Comparison of ENCODE assay signal across 8 mouse cellular contexts in the genomic region with DNA sequence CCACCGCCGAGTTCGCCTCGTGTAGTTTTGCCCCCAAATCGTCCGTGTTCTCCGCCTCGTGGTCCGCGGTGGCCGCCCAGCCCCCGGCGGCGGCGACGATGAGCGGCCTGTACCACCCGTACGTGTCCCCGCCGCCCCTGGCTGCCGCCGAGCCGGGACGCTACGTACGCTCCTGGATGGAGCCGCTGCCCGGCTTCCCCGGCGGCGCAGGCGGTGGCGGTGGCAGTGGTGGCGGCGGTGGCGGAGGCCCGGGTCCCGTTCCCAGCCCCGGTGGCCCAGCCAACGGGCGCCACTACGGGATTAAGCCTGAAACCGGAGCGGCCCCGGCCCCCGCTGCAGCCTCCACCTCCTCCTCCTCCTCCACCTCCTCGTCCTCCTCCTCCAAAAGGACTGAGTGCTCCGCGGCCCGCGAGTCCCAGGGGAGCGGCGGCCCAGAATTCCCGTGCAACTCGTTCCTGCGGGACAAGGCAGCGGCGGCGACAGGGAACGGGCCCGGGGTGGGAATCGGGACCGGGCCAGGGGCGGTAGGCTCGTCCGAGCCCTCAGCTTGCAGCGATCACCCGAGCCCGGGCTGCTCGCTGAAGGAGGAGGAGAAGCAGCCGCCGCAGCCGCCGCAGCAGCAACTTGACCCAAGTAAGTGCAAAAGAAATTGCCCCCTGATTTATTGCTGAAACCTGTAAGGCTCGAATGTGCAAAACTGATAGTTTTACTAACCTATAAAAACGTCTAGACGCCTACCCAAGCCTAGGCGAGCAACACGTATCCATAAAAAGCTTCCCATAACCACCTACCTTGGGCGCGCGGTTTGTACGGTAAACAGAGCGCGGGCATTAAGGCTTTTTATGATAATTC. TPM values are rescaled to one million over a fixed set of nuclear protein-coding genes. Genes with fewer than 3 reads are reported as not detected.
A peak's percentile ranks its signal among the peaks of the same experiment; 100 is the strongest.
DNase-seq lines count a peak whose midpoint lies in the region; ATAC-seq and TF ChIP-seq lines count a peak whose summit lies in the region.

No protein-coding gene starts in this region.

- H3K9ac ChIP-seq in embryonic facial prominence, embryonic 11.5 days (replicated peaks; ENCODE audit: low read length) = no peak overlapping the region
- no peak overlapping the region for H3K9ac ChIP-seq in hindbrain, embryonic 14.5 days
- no peak overlapping the region for H3K9ac ChIP-seq in liver, postnatal 0 days (replicated peaks)

- peaks cover 81% of the 10 kb centered on the region for H3K27me3 ChIP-seq in embryonic facial prominence, embryonic 11.5 days (ENCODE audit: control insufficient read depth, insufficient read depth, low read length)
- peaks cover 91% of the 10 kb centered on the region for H3K27me3 ChIP-seq in hindbrain, embryonic 14.5 days (ENCODE audit: control insufficient read depth, insufficient read depth, low read length)
- peaks cover 98% of the 10 kb centered on the region for H3K27me3 ChIP-seq in liver, postnatal 0 days (ENCODE audit: insufficient read depth, low read length)

- no peak for TF ChIP-seq CTCF in layer of hippocampus, adult 2 months (conservative IDR thresholded peaks at IDR 0.05)
- TF ChIP-seq CTCF in liver, postnatal 0 days (IDR thresholded peaks at IDR 0.05; ENCODE audit: low read depth) = no peak

- DNase-seq in layer of hippocampus, adult 2 months (ENCODE audit: low spot score in 2 of 2) = no peak
- no peak for DNase-seq in layer of hippocampus, adult 18-20 months (ENCODE audit: low spot score in 2 of 2)
- DNase-seq in embryonic facial prominence, embryonic 11.5 days (ENCODE audit: low spot score) = no peak
- DNase-seq in hindbrain, embryonic 14.5 days (ENCODE audit: low spot score) = no peak
- no peak for DNase-seq in liver, postnatal 0 days
- no peak for DNase-seq in frontal cortex, adult 2 months (ENCODE audit: extremely low spot score in 1 of 2, low spot score in 1 of 2)
- DNase-seq in layer of hippocampus, postnatal 10 days (ENCODE audit: low spot score in 2 of 2) = no peak
- no peak for DNase-seq in cerebellum, postnatal 25 days

- no peak for TF ChIP-seq EP300 in liver, postnatal 0 days (IDR thresholded peaks at IDR 0.05; ENCODE audit: low read depth)

- H3K4me2 ChIP-seq in embryonic facial prominence, embryonic 11.5 days (ENCODE audit: low read depth, low read length) = peak overlapping the region; percentile 46
- peak overlapping the region; percentile 46 for H3K4me2 ChIP-seq in hindbrain, embryonic 14.5 days (replicated peaks)
- peak overlapping the region; percentile 58 for H3K4me2 ChIP-seq in liver, postnatal 0 days (ENCODE audit: low read depth, low read length)

- no peaks in the 10 kb centered on the region; the same call in 1 of the 2 replicates for H3K4me1 ChIP-seq in embryonic facial prominence, embryonic 11.5 days (ENCODE audit: control insufficient read depth, insufficient read depth, low read length)
- 0 out of 2 replicates have a peak, but pooled peaks cover 5% of the 10 kb centered on the region for H3K4me1 ChIP-seq in hindbrain, embryonic 14.5 days (replicated peaks; ENCODE audit: control insufficient read depth, insufficient read depth, low read length)
- H3K4me1 ChIP-seq in liver, postnatal 0 days (ENCODE audit: insufficient read depth) = peaks cover 11% of the 10 kb centered on the region

- WGBS in embryonic facial prominence, embryonic 11.5 days = under 1% methylated on average over 70 of the region's 86 CpGs
- WGBS in hindbrain, embryonic 14.5 days = under 1% methylated on average over 76 of the region's 86 CpGs
- under 1% methylated on average over 51 of the region's 86 CpGs for WGBS in liver, postnatal 0 days (ENCODE audit: insufficient replicate concordance)

- H3K9me3 ChIP-seq in embryonic facial prominence, embryonic 11.5 days (replicated peaks; ENCODE audit: control insufficient read depth, low read length) = no peaks in the 10 kb centered on the region
- no peaks in the 10 kb centered on the region for H3K9me3 ChIP-seq in hindbrain, embryonic 14.5 days (ENCODE audit: control insufficient read depth, low read length)
- no peaks in the 10 kb centered on the region for H3K9me3 ChIP-seq in liver, postnatal 0 days (ENCODE audit: low read length)

- H3K27ac ChIP-seq in layer of hippocampus, adult 2 months = no peak overlapping the region
- no peak overlapping the region for H3K27ac ChIP-seq in embryonic facial prominence, embryonic 11.5 days (replicated peaks; ENCODE audit: low read depth, low read length)
- H3K27ac ChIP-seq in hindbrain, embryonic 14.5 days = no peak overlapping the region
- H3K27ac ChIP-seq in liver, postnatal 0 days (ENCODE audit: low read depth) = no peak overlapping the region

- no peaks in the 10 kb centered on the region for H3K36me3 ChIP-seq in embryonic facial prominence, embryonic 11.5 days (replicated peaks; ENCODE audit: control insufficient read depth, insufficient read depth, low read depth, low read length)
- H3K36me3 ChIP-seq in hindbrain, embryonic 14.5 days (replicated peaks; ENCODE audit: control insufficient read depth, insufficient read depth) = no peaks in the 10 kb centered on the region
- H3K36me3 ChIP-seq in liver, postnatal 0 days (replicated peaks; ENCODE audit: insufficient read depth, low read length) = no peaks in the 10 kb centered on the region

- ATAC-seq in embryonic facial prominence, embryonic 11.5 days (replicated peaks; ENCODE audit: insufficient number of reproducible peaks, low FRiP score, low TSS enrichment, low read depth) = no peak
- ATAC-seq in hindbrain, embryonic 14.5 days (ENCODE audit: low FRiP score) = peak; percentile 57; the same call in 1 of the 2 replicates
- ATAC-seq in liver, postnatal 0 days = no peak

- H3K4me3 ChIP-seq in layer of hippocampus, adult 2 months = peak overlapping the region; percentile 34; the same call in 1 of the 2 replicates
- H3K4me3 ChIP-seq in embryonic facial prominence, embryonic 11.5 days (ENCODE audit: low read depth, low read length) = peak overlapping the region; percentile 30
- H3K4me3 ChIP-seq in hindbrain, embryonic 14.5 days (replicated peaks; ENCODE audit: low read length) = peak overlapping the region; percentile 25
- peak overlapping the region; percentile 35 for H3K4me3 ChIP-seq in liver, postnatal 0 days (ENCODE audit: low read depth, low read length)

RNA-seq across cellular contexts. Expression of gene Hoxd9, which starts 0.9 kb away (rescaled TPM):
- not detected for total RNA-seq in layer of hippocampus, adult 2 months (2021)
- total RNA-seq in layer of hippocampus, adult 18-20 months (2021) = not detected
- polyA plus RNA-seq in embryonic facial prominence, embryonic 11.5 days (2014; fragmentation: Nextera tagmentation; extraction: Ambion mirVana) = 0.10 TPM in 1 of 2 replicates, not detected in the other
- polyA plus RNA-seq in hindbrain, embryonic 14.5 days (2014; fragmentation: Nextera tagmentation; extraction: Ambion mirVana) = 0.09 TPM in 1 of 2 replicates, not detected in the other
- polyA plus RNA-seq in liver, postnatal 0 days (2015; fragmentation: Nextera tagmentation; extraction: Ambion mirVana) = not detected in 2 replicates
- polyA plus RNA-seq in frontal cortex, adult 2 months (2012; rRNA removed) = 0.04 and 0.11 TPM in 2 replicates
- total RNA-seq in layer of hippocampus, postnatal 10 days (2021) = not detected

RNA-seq across cellular contexts. Expression of gene Hoxd8, which starts 6.0 kb away (rescaled TPM):
- not detected for total RNA-seq in layer of hippocampus, adult 2 months (2021)
- not detected for total RNA-seq in layer of hippocampus, adult 18-20 months (2021)
- polyA plus RNA-seq in embryonic facial prominence, embryonic 11.5 days (2014; fragmentation: Nextera tagmentation; extraction: Ambion mirVana) = 0.18 and 0.71 TPM in 2 replicates
- 2.1 and 3.3 TPM in 2 replicates for polyA plus RNA-seq in hindbrain, embryonic 14.5 days (2014; fragmentation: Nextera tagmentation; extraction: Ambion mirVana)
- polyA plus RNA-seq in liver, postnatal 0 days (2015; fragmentation: Nextera tagmentation; extraction: Ambion mirVana) = 0.04 TPM in 1 of 2 replicates, not detected in the other
- 0.04 and 0.06 TPM in 2 replicates for polyA plus RNA-seq in frontal cortex, adult 2 months (2012; rRNA removed)
- total RNA-seq in layer of hippocampus, postnatal 10 days (2021) = under 1 TPM in 1 of 2 experiments, not detected in 1; 0.23 TPM

RNA-seq across cellular contexts. Expression of gene Hoxd10, which starts 6.7 kb away (rescaled TPM):
- total RNA-seq in layer of hippocampus, adult 2 months (2021) = not detected
- not detected for total RNA-seq in layer of hippocampus, adult 18-20 months (2021)
- not detected in 2 replicates for polyA plus RNA-seq in embryonic facial prominence, embryonic 11.5 days (2014; fragmentation: Nextera tagmentation; extraction: Ambion mirVana)
- not detected in 2 replicates for polyA plus RNA-seq in hindbrain, embryonic 14.5 days (2014; fragmentation: Nextera tagmentation; extraction: Ambion mirVana)
- polyA plus RNA-seq in liver, postnatal 0 days (2015; fragmentation: Nextera tagmentation; extraction: Ambion mirVana) = not detected in 2 replicates
- polyA plus RNA-seq in frontal cortex, adult 2 months (2012; rRNA removed) = not detected in 2 replicates
- not detected for total RNA-seq in layer of hippocampus, postnatal 10 days (2021)

RNA-seq across cellular contexts. Expression of gene Hoxd3, which starts 13.3 kb away (rescaled TPM):
- not detected for total RNA-seq in layer of hippocampus, adult 2 months (2021)
- total RNA-seq in layer of hippocampus, adult 18-20 months (2021) = not detected
- polyA plus RNA-seq in embryonic facial prominence, embryonic 11.5 days (2014; fragmentation: Nextera tagmentation; extraction: Ambion mirVana) = 2.7 and 2.9 TPM in 2 replicates
- polyA plus RNA-seq in hindbrain, embryonic 14.5 days (2014; fragmentation: Nextera tagmentation; extraction: Ambion mirVana) = 44.9 and 55.1 TPM in 2 replicates
- polyA plus RNA-seq in liver, postnatal 0 days (2015; fragmentation: Nextera tagmentation; extraction: Ambion mirVana) = not detected in 2 replicates
- polyA plus RNA-seq in frontal cortex, adult 2 months (2012; rRNA removed) = not detected in 2 replicates
- total RNA-seq in layer of hippocampus, postnatal 10 days (2021) = not detected

RNA-seq across cellular contexts. Expression of gene Hoxd4, which starts 13.3 kb away (rescaled TPM):
- total RNA-seq in layer of hippocampus, adult 2 months (2021) = not detected
- not detected for total RNA-seq in layer of hippocampus, adult 18-20 months (2021)
- polyA plus RNA-seq in embryonic facial prominence, embryonic 11.5 days (2014; fragmentation: Nextera tagmentation; extraction: Ambion mirVana) = 0.18 TPM in 1 of 2 replicates, not detected in the other
- 3.1 and 4.3 TPM in 2 replicates for polyA plus RNA-seq in hindbrain, embryonic 14.5 days (2014; fragmentation: Nextera tagmentation; extraction: Ambion mirVana)
- polyA plus RNA-seq in liver, postnatal 0 days (2015; fragmentation: Nextera tagmentation; extraction: Ambion mirVana) = not detected in 2 replicates
- not detected in 2 replicates for polyA plus RNA-seq in frontal cortex, adult 2 months (2012; rRNA removed)
- total RNA-seq in layer of hippocampus, postnatal 10 days (2021) = not detected
